Mouse (Mus musculus) heart, embryonic 13.5 days (tissue): ENCODE data around the gene Sez6l. TPM values are rescaled to one million over a fixed set of nuclear protein-coding genes. Genes with fewer than 3 reads are reported as not detected.

Experiments
- ATAC-seq: fragments of 200-750 bp; cut with Nextera tagmentation; 2 replicates; pipeline ENCODE4 v1.8.0; 2017; ENCODE audit warnings: moderate TSS enrichment; ENCODE audit not compliant: insufficient number of reproducible peaks, low FRiP score, low TSS enrichment; ENCODE audit errors: extremely low read depth
- H3K27ac ChIP-seq: fragments of 300-500 bp; sonication (generic); replicated peaks from 2 replicates; pipeline ENCODE4 v1.5.1; 2015; ENCODE audit warnings: moderate library complexity, mild to moderate bottlenecking, inconsistent platforms
- H3K27me3 ChIP-seq: fragments of 300-500 bp; sonication (generic); replicated peaks from 2 replicates; pipeline ENCODE4 v1.6.1; 2015; ENCODE audit warnings: mild to moderate bottlenecking, inconsistent platforms
- H3K36me3 ChIP-seq: fragments of 300-500 bp; sonication (generic); 2 replicates; pipeline ENCODE4 v1.6.1; 2015; ENCODE audit warnings: mild to moderate bottlenecking, inconsistent platforms
- H3K4me1 ChIP-seq: fragments of 300-500 bp; sonication (generic); 2 replicates; pipeline ENCODE4 v1.6.1; 2015; ENCODE audit warnings: inconsistent platforms
- H3K4me2 ChIP-seq: fragments of 300-500 bp; sonication (generic); 2 replicates; pipeline ENCODE4 v1.6.1; 2015; ENCODE audit warnings: inconsistent platforms, mild to moderate bottlenecking, moderate library complexity
- H3K4me3 ChIP-seq: fragments of 300-500 bp; sonication (generic); 2 replicates; pipeline ENCODE4 v1.5.1; 2015; ENCODE audit warnings: moderate library complexity, mild to moderate bottlenecking, inconsistent platforms
- H3K9ac ChIP-seq: fragments of 300-500 bp; sonication (generic); 2 replicates; pipeline ENCODE4 v1.6.1; 2015; ENCODE audit warnings: inconsistent platforms, mild to moderate bottlenecking, moderate library complexity
- H3K9me3 ChIP-seq: fragments of 300-500 bp; sonication (generic); 2 replicates; pipeline ENCODE4 v1.6.1; 2016; ENCODE audit warnings: inconsistent platforms
- WGBS: fragments of 180-500 bp; shearing (Covaris S2); methylation state at CpG from one replicate; pipeline ENCODE4 v1.1.7; 2015; ENCODE audit warnings: mixed read lengths; 5-methylcytosine and 5-hydroxymethylcytosine counted together
- polyA plus RNA-seq: library from polyadenylated mRNA; unstranded; fragments of >200 nt; fragmentation: Nextera tagmentation; extraction: Ambion mirVana; gene quantifications from 2 replicates; pipeline ENCODE4 v1.2.1, GENCODE M21; 2015

The Sez6l gene
- polyA plus RNA-seq, 1 experiment from 2014 or later, result 0.33 TPM

DNA sequence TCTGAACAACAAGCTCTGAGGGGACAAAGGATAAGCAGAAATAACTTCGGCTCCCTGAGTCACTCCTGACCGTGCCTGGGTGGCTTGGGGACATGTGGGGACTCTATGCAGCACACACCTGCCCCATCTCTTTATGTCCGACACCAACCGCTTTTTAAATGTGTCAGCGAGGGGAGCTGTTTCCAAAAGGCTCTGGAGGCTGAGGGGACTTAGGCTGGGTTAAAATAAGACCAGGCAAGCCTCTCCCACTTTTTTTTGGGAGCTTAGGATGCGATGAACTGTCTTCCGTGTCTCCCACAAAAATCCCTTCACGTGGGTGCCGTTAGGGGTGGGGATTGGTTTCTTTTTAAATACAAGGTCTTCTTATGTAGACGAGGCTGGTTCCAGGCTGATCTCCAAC, 22.5 kb downstream of the Sez6l start:
- Histone ChIP-seq H3K4me2 (no peak overlapping the region), H3K36me3 (no peaks in the 10 kb centered on the region), H3K9me3 (no peaks in the 10 kb centered on the region), H3K9ac (no peak overlapping the region), H3K27ac (no peak overlapping the region), H3K4me1 (0 out of 2 replicates have a peak, but pooled peaks cover 5% of the 10 kb centered on the region), H3K4me3 (no peak overlapping the region), H3K27me3 (peaks cover 69% of the 10 kb centered on the region)
- 61% methylated on average over 10 of the region's 10 CpGs for WGBS
- no peak for ATAC-seq

DNA sequence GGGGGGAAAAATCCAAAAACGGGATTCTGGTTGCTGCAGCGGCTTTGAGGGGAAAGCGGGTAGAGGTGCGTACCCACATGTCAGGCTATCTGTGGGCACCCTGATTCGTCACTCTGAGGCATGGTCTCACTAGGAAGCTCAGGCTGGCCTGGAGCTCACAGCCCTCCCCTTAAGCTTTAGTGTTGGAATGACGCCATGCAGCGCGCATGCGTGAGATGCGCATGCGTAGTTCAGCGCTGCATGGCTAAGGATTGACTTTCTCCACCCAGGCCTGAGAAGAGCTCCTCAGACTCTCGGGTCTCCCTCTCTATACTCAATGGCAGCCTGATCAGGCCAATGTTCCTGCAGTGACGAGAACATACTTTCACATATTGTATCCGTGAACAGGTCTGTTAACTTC, 24.2 kb downstream of the Sez6l start:
- no peaks in the 10 kb centered on the region for H3K9me3 ChIP-seq
- 75% methylated on average over 15 of the region's 15 CpGs for WGBS
- no peak overlapping the region for H3K4me3 ChIP-seq
- ATAC-seq, result no peak
- H3K4me2 ChIP-seq, result no peak overlapping the region
- H3K36me3 ChIP-seq, result no peaks in the 10 kb centered on the region
- peaks cover 13% of the 10 kb centered on the region for H3K4me1 ChIP-seq
- H3K27me3 ChIP-seq, result peaks cover 62% of the 10 kb centered on the region
- no peak overlapping the region for H3K27ac ChIP-seq
- no peak overlapping the region for H3K9ac ChIP-seq

DNA sequence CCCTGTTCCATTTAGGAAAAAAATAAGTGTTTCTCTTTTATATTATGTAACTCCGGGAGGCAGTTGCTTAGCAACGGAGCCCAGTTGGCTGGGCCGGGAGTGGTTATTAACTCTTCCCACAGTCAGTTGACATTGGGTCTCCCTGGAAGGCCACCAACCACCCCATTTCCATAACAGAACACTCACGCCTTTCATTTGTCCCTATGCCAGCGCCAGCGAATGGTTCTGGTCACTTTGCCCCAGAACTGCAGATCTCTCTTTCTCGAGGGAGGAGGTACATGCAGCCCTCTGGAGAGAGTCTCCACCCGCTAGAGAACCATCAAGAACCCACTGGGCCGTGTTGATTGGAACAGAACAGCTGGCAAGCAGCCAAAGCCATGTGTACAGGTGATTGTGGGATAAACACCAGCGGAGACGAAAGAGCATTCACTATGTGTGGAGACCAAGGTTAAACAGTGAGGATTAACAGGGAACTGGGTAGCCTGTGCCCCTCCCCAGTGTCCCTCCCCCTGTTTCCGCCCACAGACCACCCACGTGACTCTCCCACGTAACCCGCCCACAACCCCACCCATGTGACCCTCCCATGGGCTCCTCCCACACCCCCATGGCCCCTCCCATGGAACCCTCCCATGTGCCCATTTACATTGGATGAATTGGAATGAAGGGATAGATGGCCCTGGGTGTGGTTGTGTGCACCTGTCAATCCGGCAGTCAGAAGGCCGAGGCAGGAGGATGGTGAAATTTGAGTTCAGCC, 24.8 kb downstream of the Sez6l start:
- Histone ChIP-seq H3K27me3 (peaks cover 62% of the 10 kb centered on the region), H3K27ac (no peak overlapping the region)

DNA sequence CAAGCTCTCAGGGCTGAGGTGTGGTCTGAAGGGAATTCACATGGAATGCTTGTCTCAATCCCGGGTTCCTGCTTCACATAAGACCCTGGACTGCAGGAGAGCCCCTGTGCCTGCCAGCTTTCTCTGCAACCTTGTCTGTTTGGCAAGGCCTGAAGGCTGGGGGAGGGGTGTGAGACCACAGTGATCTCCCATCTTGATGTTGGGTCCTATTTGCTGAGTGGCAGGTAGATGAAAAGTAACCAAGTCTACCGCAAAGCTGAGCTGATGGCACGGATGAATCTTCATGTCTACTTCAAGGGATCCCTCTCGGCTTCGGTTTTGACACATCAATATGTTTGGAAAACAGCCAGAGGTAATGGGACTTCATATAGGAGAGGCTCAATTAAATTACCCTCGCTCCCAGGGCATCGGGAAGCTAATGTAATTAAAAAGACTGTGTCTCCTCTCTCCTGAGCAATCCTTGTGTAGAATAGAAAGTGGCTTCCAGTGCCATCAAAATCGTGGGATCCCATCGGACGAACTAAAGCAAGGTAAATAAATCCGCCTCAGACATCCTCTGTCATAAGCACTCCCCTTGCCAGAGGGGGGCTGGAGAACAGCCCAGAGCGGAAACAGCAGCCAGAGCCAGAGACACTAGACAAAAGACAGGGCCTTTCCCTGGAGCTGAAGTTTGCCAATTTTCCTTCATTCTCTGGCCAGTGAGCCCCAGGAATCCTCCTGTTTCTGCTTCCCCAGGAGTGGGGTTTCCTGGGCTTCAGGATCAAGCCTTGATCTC, 28.0 kb downstream of the Sez6l start:
- Histone ChIP-seq H3K27ac (peak overlapping the region; percentile 31), H3K27me3 (peaks cover 66% of the 10 kb centered on the region)
- no peak for ATAC-seq

More for the DNA sequence above, 24.8 kb downstream of the Sez6l start:
- H3K9ac ChIP-seq, result no peak overlapping the region
- H3K4me2 ChIP-seq, result no peak overlapping the region
- peaks cover 13% of the 10 kb centered on the region for H3K4me1 ChIP-seq
- H3K4me3 ChIP-seq, result no peak overlapping the region
- ATAC-seq, result no peak
- H3K36me3 ChIP-seq, result no peaks in the 10 kb centered on the region
- 59% methylated on average over 17 of the region's 17 CpGs for WGBS
- H3K9me3 ChIP-seq, result no peaks in the 10 kb centered on the region

DNA sequence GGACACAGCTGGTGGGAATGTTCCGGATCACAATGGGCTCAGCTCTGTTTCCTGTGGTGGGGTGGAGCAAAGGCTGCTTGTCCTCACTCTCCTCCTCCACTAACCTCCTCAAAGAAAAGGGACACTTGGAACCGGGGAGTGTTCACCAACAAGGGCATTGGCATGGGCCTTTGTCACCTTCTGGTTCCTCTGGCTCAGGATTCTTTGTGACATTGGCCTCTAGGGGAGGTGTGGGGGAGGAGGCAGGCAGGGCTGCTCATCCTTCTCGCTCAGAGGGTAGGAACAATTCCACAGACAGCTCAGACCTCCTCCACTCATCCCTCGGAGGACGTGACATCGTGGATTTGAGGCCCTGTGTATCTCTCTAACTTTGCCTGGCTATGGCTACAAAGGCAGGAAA, 30.2 kb downstream of the Sez6l start:
- Histone ChIP-seq H3K4me3 (no peak overlapping the region), H3K4me2 (no peak overlapping the region), H3K27me3 (peaks cover 66% of the 10 kb centered on the region), H3K36me3 (no peaks in the 10 kb centered on the region), H3K9ac (no peak overlapping the region), H3K9me3 (no peaks in the 10 kb centered on the region), H3K4me1 (peaks cover 16% of the 10 kb centered on the region), H3K27ac (no peak overlapping the region)
- no peak for ATAC-seq
- WGBS, result 52% methylated on average over 6 of the region's 6 CpGs

More for the DNA sequence above, 28.0 kb downstream of the Sez6l start:
- Histone ChIP-seq H3K4me1 (peaks cover 13% of the 10 kb centered on the region), H3K36me3 (no peaks in the 10 kb centered on the region), H3K4me3 (no peak overlapping the region), H3K9me3 (no peaks in the 10 kb centered on the region), H3K9ac (no peak overlapping the region), H3K4me2 (no peak overlapping the region)
- WGBS, result 59% methylated on average over 12 of the region's 12 CpGs

DNA sequence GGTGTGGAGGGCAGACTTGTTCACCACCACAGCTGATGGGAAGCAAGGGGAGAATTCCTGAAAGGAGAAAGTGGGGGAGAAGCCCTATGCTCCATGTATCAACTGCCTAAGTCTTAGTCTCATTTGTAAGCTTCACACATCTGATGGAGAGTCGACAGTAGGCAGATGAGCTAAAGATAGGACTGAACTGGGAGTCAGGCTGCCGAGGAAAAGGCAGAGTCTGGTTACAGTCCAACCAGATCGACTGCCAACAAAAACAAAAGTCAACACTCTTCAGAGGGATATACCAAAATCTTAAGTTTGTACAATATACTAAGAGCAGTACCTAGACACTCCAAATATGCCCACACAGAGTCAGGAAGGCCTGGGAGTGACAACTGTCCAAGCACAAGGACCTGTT, 38.7 kb downstream of the Sez6l start:
- no peaks in the 10 kb centered on the region for H3K36me3 ChIP-seq
- no peak overlapping the region for H3K27ac ChIP-seq
- no peak overlapping the region for H3K4me2 ChIP-seq
- ATAC-seq, result no peak
- H3K4me3 ChIP-seq, result no peak overlapping the region
- WGBS, result 40% methylated on average over 3 of the region's 3 CpGs
- no peak overlapping the region for H3K9ac ChIP-seq
- no peaks in the 10 kb centered on the region for H3K9me3 ChIP-seq
- H3K27me3 ChIP-seq, result peaks cover 58% of the 10 kb centered on the region
- H3K4me1 ChIP-seq, result peaks cover 16% of the 10 kb centered on the region

DNA sequence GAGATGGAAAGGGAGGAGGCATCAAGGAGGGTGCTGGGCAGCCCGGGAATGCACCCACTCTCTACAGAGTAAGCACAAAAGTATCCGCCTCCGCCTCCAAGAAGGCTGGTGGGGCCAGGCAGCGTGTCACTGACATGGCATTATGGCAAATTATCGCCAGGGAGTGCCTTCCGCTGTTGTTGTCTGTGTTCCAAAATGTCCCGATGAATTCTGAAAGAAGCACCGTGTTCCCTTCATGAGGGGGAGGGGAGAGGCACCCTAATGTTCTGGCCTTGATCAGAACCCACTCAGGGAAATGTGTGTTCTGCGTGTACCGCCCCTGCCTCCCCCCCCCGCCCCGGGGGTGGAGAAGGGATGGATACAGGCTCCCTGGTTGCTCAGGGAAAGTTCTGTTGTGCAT, 41.1 kb downstream of the Sez6l start:
- peaks cover 13% of the 10 kb centered on the region for H3K4me1 ChIP-seq
- H3K9me3 ChIP-seq, result peaks cover 7% of the 10 kb centered on the region
- H3K27me3 ChIP-seq, result peaks cover 64% of the 10 kb centered on the region
- WGBS, result 60% methylated on average over 12 of the region's 12 CpGs
- H3K4me2 ChIP-seq, result 0 out of 2 replicates have a peak overlapping the region, but pooled peaks have one; percentile 21
- no peak overlapping the region; the same call in 1 of the 2 replicates for H3K27ac ChIP-seq
- no peaks in the 10 kb centered on the region for H3K36me3 ChIP-seq
- H3K9ac ChIP-seq, result no peak overlapping the region
- no peak for ATAC-seq
- no peak overlapping the region for H3K4me3 ChIP-seq

DNA sequence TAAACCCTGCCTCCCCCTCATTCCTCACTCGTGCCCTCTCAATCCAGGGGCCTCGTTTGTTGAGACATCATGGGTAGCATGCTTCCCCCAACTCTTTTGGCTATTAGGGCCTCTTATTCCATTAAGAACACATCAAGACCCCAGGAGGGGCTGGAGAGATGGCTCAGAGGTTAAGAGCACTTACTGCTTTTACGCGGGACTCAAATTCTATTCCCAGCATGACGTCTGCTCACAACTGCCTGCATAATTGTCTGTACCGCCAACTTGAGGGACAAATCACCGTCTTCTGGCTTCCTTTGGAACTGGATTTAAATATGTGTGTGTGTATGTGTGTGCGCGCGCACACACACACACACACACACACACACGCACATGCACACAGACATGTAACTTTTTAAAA, 42.8 kb downstream of the Sez6l start:
- WGBS, result 58% methylated on average over 11 of the region's 11 CpGs

DNA sequence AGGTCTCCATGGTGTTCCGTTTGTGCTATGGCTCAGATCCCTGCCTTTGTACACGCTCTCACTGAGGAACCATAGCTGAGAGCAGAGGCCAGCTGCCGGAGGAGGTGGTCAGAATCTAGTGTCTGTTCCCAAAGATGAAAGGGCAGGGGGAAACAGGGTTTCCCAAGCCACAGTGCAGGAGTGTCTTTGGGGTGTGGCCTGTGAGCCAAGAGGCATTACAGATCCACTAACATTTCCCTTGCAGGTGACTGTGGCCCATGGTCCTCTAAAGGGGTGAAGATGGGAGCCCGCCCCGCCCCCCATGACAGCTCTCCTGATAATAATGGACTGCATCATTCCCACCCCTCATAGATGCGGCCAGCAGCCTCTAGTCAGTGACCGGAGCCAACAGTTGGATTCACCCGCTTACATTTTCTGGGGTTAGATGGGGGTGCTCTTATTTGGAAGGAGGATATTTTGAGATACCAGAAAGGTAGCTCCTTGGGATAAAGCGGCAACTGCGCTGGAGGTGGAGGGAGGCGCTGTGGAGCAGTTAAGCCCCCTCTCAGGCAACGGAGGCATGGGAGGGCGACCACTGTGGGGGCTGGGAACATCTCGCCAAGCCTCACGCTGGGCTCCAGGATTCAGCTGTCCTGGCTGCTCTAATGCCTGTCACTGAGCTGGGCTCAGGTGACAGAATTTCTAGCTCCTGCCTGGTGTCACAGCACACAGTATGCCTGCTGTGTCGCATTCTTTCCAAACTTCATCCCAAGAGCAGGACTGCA, 43.5 kb downstream of the Sez6l start:
- Histone ChIP-seq H3K27ac (no peak overlapping the region), H3K36me3 (no peaks in the 10 kb centered on the region), H3K4me3 (no peak overlapping the region), H3K27me3 (peaks cover 74% of the 10 kb centered on the region), H3K9me3 (peaks cover 7% of the 10 kb centered on the region), H3K9ac (no peak overlapping the region), H3K4me1 (peaks cover 13% of the 10 kb centered on the region), H3K4me2 (no peak overlapping the region)
- 47% methylated on average over 16 of the region's 16 CpGs for WGBS
- ATAC-seq, result no peak

More for the DNA sequence above, 42.8 kb downstream of the Sez6l start:
- no peaks in the 10 kb centered on the region for H3K36me3 ChIP-seq
- peaks cover 13% of the 10 kb centered on the region for H3K4me1 ChIP-seq
- no peak overlapping the region for H3K27ac ChIP-seq
- H3K27me3 ChIP-seq, result peaks cover 68% of the 10 kb centered on the region
- H3K9ac ChIP-seq, result no peak overlapping the region
- H3K9me3 ChIP-seq, result peaks cover 7% of the 10 kb centered on the region
- ATAC-seq, result no peak
- no peak overlapping the region for H3K4me2 ChIP-seq
- H3K4me3 ChIP-seq, result no peak overlapping the region

DNA sequence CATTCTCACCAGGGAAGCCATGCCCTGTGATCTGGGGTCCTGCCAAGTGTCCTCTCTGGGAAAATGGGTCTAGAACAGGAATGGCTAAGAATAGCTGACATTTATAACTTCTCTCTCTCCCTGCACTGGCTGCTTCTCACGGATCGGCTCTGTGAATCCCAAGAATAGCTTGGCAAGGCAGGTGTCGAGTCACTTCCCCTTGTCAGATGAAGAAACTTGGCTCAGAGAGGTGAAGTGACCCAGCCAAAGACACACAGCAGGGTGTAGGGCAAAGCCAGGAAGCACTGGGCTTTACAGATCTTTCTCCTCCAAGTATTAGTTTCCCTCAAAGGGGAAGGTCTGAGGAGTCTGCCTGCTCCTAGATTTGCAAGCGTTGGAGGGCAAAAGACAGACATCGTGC, 44.1 kb downstream of the Sez6l start:
- Histone ChIP-seq H3K4me2 (no peak overlapping the region), H3K9ac (no peak overlapping the region), H3K27me3 (peaks cover 75% of the 10 kb centered on the region), H3K36me3 (no peaks in the 10 kb centered on the region), H3K27ac (no peak overlapping the region), H3K4me3 (no peak overlapping the region), H3K9me3 (peaks cover 7% of the 10 kb centered on the region), H3K4me1 (peaks cover 13% of the 10 kb centered on the region)
- WGBS, result 61% methylated on average over 5 of the region's 5 CpGs
- ATAC-seq, result no peak

DNA sequence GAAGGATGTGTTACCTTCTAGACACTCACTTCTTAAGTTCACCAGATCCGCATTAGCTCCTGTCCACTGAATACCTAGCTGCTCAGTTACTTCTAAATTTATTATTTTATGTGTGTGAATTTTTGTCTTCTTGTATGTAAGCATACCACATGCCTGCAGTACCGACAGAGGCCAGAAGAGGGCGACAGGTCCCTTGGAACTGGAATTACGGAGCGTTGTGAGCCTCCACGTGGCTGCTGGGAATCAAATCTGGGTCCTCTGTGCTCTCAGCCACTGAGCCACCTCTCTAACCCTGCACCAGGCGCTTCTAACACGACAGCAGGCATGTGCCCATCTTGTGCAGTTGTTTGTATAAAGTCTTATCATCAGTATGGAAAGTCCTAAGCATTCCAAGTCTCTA, 44.8 kb downstream of the Sez6l start:
- no peak for ATAC-seq
- Histone ChIP-seq H3K4me2 (no peak overlapping the region), H3K9me3 (peaks cover 7% of the 10 kb centered on the region), H3K36me3 (no peaks in the 10 kb centered on the region), H3K4me1 (peaks cover 13% of the 10 kb centered on the region), H3K27ac (no peak overlapping the region), H3K4me3 (no peak overlapping the region), H3K9ac (no peak overlapping the region), H3K27me3 (peaks cover 75% of the 10 kb centered on the region)
- 57% methylated on average over 8 of the region's 8 CpGs for WGBS
